Mouse (Mus musculus): Measurements from ENCODE around the gene Bmp2k. TPM values are rescaled to one million over a fixed set of nuclear protein-coding genes. Genes with fewer than 3 reads are reported as not detected.
"Not testable (repeated sequence)": the region's sequence is repeated elsewhere in the genome, so short reads cannot be mapped to it uniquely, and the experiment has no call there.

Bmp2k gene
- polyA plus RNA-seq, 1 experiment from 2014 or later = 11.4 TPM

- not testable (repeated sequence) for ATAC-seq (ENCODE audit: insufficient number of reproducible peaks, insufficient read depth, low FRiP score, low TSS enrichment); H3K36me3 ChIP-seq; H3K4me1 ChIP-seq; H3K27me3 ChIP-seq; H3K9me3 ChIP-seq; H3K9ac ChIP-seq; H3K4me2 ChIP-seq (replicated peaks); H3K4me3 ChIP-seq; H3K27ac ChIP-seq
- WGBS = 72% methylated on average over 1 of the region's 1 CpGs
These were observed 31.4 kb downstream of the Bmp2k start for GRCm38 (mm10) chr5:97028840-97029239.

- no peaks in the 10 kb centered on the region for H3K27me3 ChIP-seq
- H3K9ac ChIP-seq = no peak overlapping the region
- H3K27ac ChIP-seq = no peak overlapping the region
- no peaks in the 10 kb centered on the region for H3K36me3 ChIP-seq
- no peak overlapping the region for H3K4me2 ChIP-seq (replicated peaks)
- no peak for ATAC-seq (ENCODE audit: insufficient number of reproducible peaks, insufficient read depth, low FRiP score, low TSS enrichment)
- H3K9me3 ChIP-seq = no peaks in the 10 kb centered on the region
- WGBS = 91% methylated on average over 6 of the region's 6 CpGs
- no peaks in the 10 kb centered on the region for H3K4me1 ChIP-seq
- no peak overlapping the region for H3K4me3 ChIP-seq
These were observed 34.3 kb downstream of the Bmp2k start for GRCm38 (mm10) chr5:97031771-97032170.

GRCm38 (mm10) chr5:97045260-97045659 is 47.8 kb downstream of the Bmp2k start:
- Histone ChIP-seq H3K4me3 (no peak overlapping the region), H3K4me2 (replicated peaks) (no peak overlapping the region), H3K9ac (no peak overlapping the region), H3K4me1 (no peaks in the 10 kb centered on the region), H3K27ac (no peak overlapping the region), H3K27me3 (no peaks in the 10 kb centered on the region), H3K9me3 (no peaks in the 10 kb centered on the region), H3K36me3 (0 out of 2 replicates have a peak, but pooled peaks cover 2% of the 10 kb centered on the region)
- ATAC-seq (ENCODE audit: insufficient number of reproducible peaks, insufficient read depth, low FRiP score, low TSS enrichment) = no peak
- 80% methylated on average over 7 of the region's 7 CpGs for WGBS

- H3K36me3 ChIP-seq = 0 out of 2 replicates have a peak, but pooled peaks cover 2% of the 10 kb centered on the region
- ATAC-seq (ENCODE audit: insufficient number of reproducible peaks, insufficient read depth, low FRiP score, low TSS enrichment) = no peak
- 84% methylated on average over 10 of the region's 10 CpGs for whole genome bisulfite sequencing
These were observed 49.2 kb downstream of the Bmp2k start for GRCm38 (mm10) chr5:97046680-97047079.

GRCm38 (mm10) chr5:97048905-97049304 is 51.4 kb downstream of the Bmp2k start:
- H3K27me3 ChIP-seq = no peaks in the 10 kb centered on the region
- H3K36me3 ChIP-seq = 0 out of 2 replicates have a peak, but pooled peaks cover 2% of the 10 kb centered on the region
- WGBS = 83% methylated on average over 5 of the region's 5 CpGs
- H3K4me1 ChIP-seq = no peaks in the 10 kb centered on the region
- 0 out of 2 replicates have a peak, but pooled peaks have one; percentile 10 for ATAC-seq (ENCODE audit: insufficient number of reproducible peaks, insufficient read depth, low FRiP score, low TSS enrichment)
- H3K4me3 ChIP-seq = no peak overlapping the region
- H3K9me3 ChIP-seq = no peaks in the 10 kb centered on the region
- H3K4me2 ChIP-seq (replicated peaks) = no peak overlapping the region
- H3K27ac ChIP-seq = no peak overlapping the region
- no peak overlapping the region for H3K9ac ChIP-seq

More at GRCm38 (mm10) chr5:97046680-97047079, 49.2 kb downstream of the Bmp2k start:
- Histone ChIP-seq H3K4me3 (no peak overlapping the region), H3K27me3 (no peaks in the 10 kb centered on the region), H3K9me3 (no peaks in the 10 kb centered on the region), H3K27ac (no peak overlapping the region), H3K4me2 (replicated peaks) (no peak overlapping the region), H3K4me1 (no peaks in the 10 kb centered on the region), H3K9ac (no peak overlapping the region)

GRCm38 (mm10) chr5:97054166-97054565 is 56.7 kb downstream of the Bmp2k start:
- Histone ChIP-seq H3K9me3 (no peaks in the 10 kb centered on the region), H3K4me3 (no peak overlapping the region), H3K36me3 (peaks cover 10% of the 10 kb centered on the region), H3K4me2 (replicated peaks) (no peak overlapping the region), H3K9ac (no peak overlapping the region), H3K4me1 (no peaks in the 10 kb centered on the region), H3K27ac (no peak overlapping the region), H3K27me3 (no peaks in the 10 kb centered on the region)
- ATAC-seq (ENCODE audit: insufficient number of reproducible peaks, insufficient read depth, low FRiP score, low TSS enrichment) = no peak
- 84% methylated on average over 5 of the region's 5 CpGs for WGBS

- WGBS = 82% methylated on average over 10 of the region's 10 CpGs
- Histone ChIP-seq H3K36me3 (peaks cover 10% of the 10 kb centered on the region), H3K27me3 (no peaks in the 10 kb centered on the region), H3K4me3 (no peak overlapping the region), H3K4me1 (no peaks in the 10 kb centered on the region), H3K9me3 (no peaks in the 10 kb centered on the region), H3K9ac (no peak overlapping the region), H3K27ac (no peak overlapping the region), H3K4me2 (replicated peaks) (no peak overlapping the region)
- no peak for ATAC-seq (ENCODE audit: insufficient number of reproducible peaks, insufficient read depth, low FRiP score, low TSS enrichment)
These were observed 57.3 kb downstream of the Bmp2k start for GRCm38 (mm10) chr5:97054801-97055200.

GRCm38 (mm10) chr5:97055511-97056068 is 58.1 kb downstream of the Bmp2k start:
- H3K9me3 ChIP-seq = no peaks in the 10 kb centered on the region
- no peak overlapping the region for H3K4me3 ChIP-seq
- no peak for ATAC-seq (ENCODE audit: insufficient number of reproducible peaks, insufficient read depth, low FRiP score, low TSS enrichment)
- 5% methylated on average over 1 of the region's 1 CpGs for WGBS
- peaks cover 10% of the 10 kb centered on the region for H3K36me3 ChIP-seq
- no peak overlapping the region for H3K4me2 ChIP-seq (replicated peaks)
- H3K4me1 ChIP-seq = no peaks in the 10 kb centered on the region
- no peaks in the 10 kb centered on the region for H3K27me3 ChIP-seq
- no peak overlapping the region for H3K27ac ChIP-seq
- no peak overlapping the region for H3K9ac ChIP-seq

GRCm38 (mm10) chr5:97056359-97056758 is 58.9 kb downstream of the Bmp2k start:
- peaks cover 12% of the 10 kb centered on the region for H3K36me3 ChIP-seq
- no peaks in the 10 kb centered on the region for H3K9me3 ChIP-seq
- no peak overlapping the region for H3K4me2 ChIP-seq (replicated peaks)
- no peaks in the 10 kb centered on the region for H3K4me1 ChIP-seq
- H3K4me3 ChIP-seq = no peak overlapping the region
- no peaks in the 10 kb centered on the region for H3K27me3 ChIP-seq
- no peak overlapping the region for H3K27ac ChIP-seq
- no peak overlapping the region for H3K9ac ChIP-seq
- 88% methylated on average over 3 of the region's 3 CpGs for WGBS
- no peak for ATAC-seq (ENCODE audit: insufficient number of reproducible peaks, insufficient read depth, low FRiP score, low TSS enrichment)

GRCm38 (mm10) chr5:97056791-97057450 is 59.4 kb downstream of the Bmp2k start:
- no peaks in the 10 kb centered on the region for H3K4me1 ChIP-seq
- 82% methylated on average over 12 of the region's 12 CpGs for WGBS
- no peaks in the 10 kb centered on the region for H3K27me3 ChIP-seq
- no peaks in the 10 kb centered on the region for H3K9me3 ChIP-seq
- no peak overlapping the region for H3K27ac ChIP-seq
- H3K4me2 ChIP-seq (replicated peaks) = no peak overlapping the region
- H3K36me3 ChIP-seq = peaks cover 12% of the 10 kb centered on the region
- no peak overlapping the region for H3K9ac ChIP-seq
- no peak for ATAC-seq (ENCODE audit: insufficient number of reproducible peaks, insufficient read depth, low FRiP score, low TSS enrichment)
- H3K4me3 ChIP-seq = no peak overlapping the region

GRCm38 (mm10) chr5:97060864-97061263 is 63.4 kb downstream of the Bmp2k start:
- H3K27ac ChIP-seq = no peak overlapping the region
- ATAC-seq (ENCODE audit: insufficient number of reproducible peaks, insufficient read depth, low FRiP score, low TSS enrichment) = no peak
- H3K27me3 ChIP-seq = no peaks in the 10 kb centered on the region
- WGBS = 66% methylated on average over 3 of the region's 3 CpGs
- no peaks in the 10 kb centered on the region for H3K9me3 ChIP-seq
- peaks cover 23% of the 10 kb centered on the region for H3K36me3 ChIP-seq
- H3K4me1 ChIP-seq = no peaks in the 10 kb centered on the region
- H3K9ac ChIP-seq = no peak overlapping the region
- no peak overlapping the region for H3K4me2 ChIP-seq (replicated peaks)
- H3K4me3 ChIP-seq = no peak overlapping the region

- Histone ChIP-seq H3K27me3 (no peaks in the 10 kb centered on the region), H3K9me3 (no peaks in the 10 kb centered on the region), H3K36me3 (peaks cover 29% of the 10 kb centered on the region), H3K27ac (no peak overlapping the region), H3K9ac (no peak overlapping the region), H3K4me3 (no peak overlapping the region), H3K4me1 (no peaks in the 10 kb centered on the region), H3K4me2 (replicated peaks) (no peak overlapping the region)
- ATAC-seq (ENCODE audit: insufficient number of reproducible peaks, insufficient read depth, low FRiP score, low TSS enrichment) = no peak
- WGBS = 58% methylated on average over 1 of the region's 1 CpGs
These were observed 64.6 kb downstream of the Bmp2k start for GRCm38 (mm10) chr5:97062041-97062440.
